17 mouse cellular contexts compared by ENCODE assay signal in genomic region chr4:124395966-124396395, GRCm38 (mm10).
A peak's percentile ranks its signal among the peaks of the same experiment; 100 is the strongest.
DNase-seq lines count a peak whose midpoint lies in the region; ATAC-seq lines count a peak whose summit lies in the region.
"Had no signal": no experiment of that assay in that cellular context is flagged by ENCODE, and none has a peak within 500 bp of the region (broad histone marks: within the 10 kb centered on the region; RNA-seq: fewer than 3 reads in every experiment).

No protein-coding gene starts in this region.

- no peak overlapping the region for H3K4me3 ChIP-seq in intestine, embryonic 14.5 days (ENCODE audit: low read depth, low read length)
- H3K4me3 ChIP-seq in intestine, embryonic 16.5 days (ENCODE audit: low read length), result no peak overlapping the region
- H3K4me3 ChIP-seq: embryonic facial prominence, embryonic 13.5 days; hindbrain, embryonic 10.5 days; hindbrain, embryonic 15.5 days had no signal

- no peak overlapping the region for H3K9ac ChIP-seq in intestine, embryonic 14.5 days (ENCODE audit: low read length)
- H3K9ac ChIP-seq in intestine, embryonic 16.5 days (ENCODE audit: low read depth, low read length), result no peak overlapping the region
- H3K9ac ChIP-seq: embryonic facial prominence, embryonic 13.5 days; hindbrain, embryonic 15.5 days had no signal

- H3K36me3 ChIP-seq in intestine, embryonic 14.5 days (ENCODE audit: control insufficient read depth, insufficient read depth, low read length), result no peaks in the 10 kb centered on the region
- H3K36me3 ChIP-seq in intestine, embryonic 16.5 days (ENCODE audit: control insufficient read depth, insufficient read depth, low read length), result no peaks in the 10 kb centered on the region
- H3K36me3 ChIP-seq: embryonic facial prominence, embryonic 13.5 days; hindbrain, embryonic 10.5 days; hindbrain, embryonic 15.5 days had no signal

- H3K9me3 ChIP-seq in intestine, embryonic 14.5 days (ENCODE audit: control insufficient read depth, low read length), result no peaks in the 10 kb centered on the region
- H3K9me3 ChIP-seq in intestine, embryonic 16.5 days (ENCODE audit: control insufficient read depth, low read length), result no peaks in the 10 kb centered on the region
- H3K9me3 ChIP-seq: embryonic facial prominence, embryonic 13.5 days; hindbrain, embryonic 10.5 days; hindbrain, embryonic 15.5 days had no signal

- H3K4me2 ChIP-seq in intestine, embryonic 14.5 days (ENCODE audit: low read length), result no peak overlapping the region
- no peak overlapping the region for H3K4me2 ChIP-seq in intestine, embryonic 16.5 days (ENCODE audit: low read depth, low read length)
- H3K4me2 ChIP-seq: embryonic facial prominence, embryonic 13.5 days; hindbrain, embryonic 15.5 days had no signal

- WGBS in intestine, embryonic 14.5 days, result 73% methylated on average over 7 of the region's 7 CpGs
- WGBS in intestine, embryonic 16.5 days, result 76% methylated on average over 7 of the region's 7 CpGs

- DNase-seq in heart, adult 11 months, result peak; percentile 93
- no peak for DNase-seq in heart, postnatal 25 days (ENCODE audit: low spot score)
- peak; percentile 48 for DNase-seq in intestine, embryonic 14.5 days (ENCODE audit: low spot score)
- DNase-seq in heart, postnatal 14 days, result peak; percentile 5 to 14
- DNase-seq in layer of hippocampus, adult 11-12 months (ENCODE audit: low spot score), result no peak
- DNase-seq in urinary bladder, postnatal 4 days (ENCODE audit: low spot score in 2 of 2), result no peak
- DNase-seq: adrenal gland, postnatal 25 days; cerebellum, adult 18-20 months; cerebellum, postnatal 36 days; gastrocnemius, postnatal 10 days; kidney, adult 11 months; kidney, adult 9 months had no signal

- intact Hi-C loops in heart, postnatal 25 days (cut with DNase I), result no loop called here
- intact Hi-C loops in heart, postnatal 14 days (cut with DNase I), result no loop called here

- no peak for ATAC-seq in intestine, embryonic 14.5 days (replicated peaks; ENCODE audit: low FRiP score, low TSS enrichment, low read depth)
- ATAC-seq in intestine, embryonic 16.5 days, result no peak

- H3K27me3 ChIP-seq in intestine, embryonic 14.5 days (replicated peaks; ENCODE audit: control insufficient read depth, insufficient read depth, low read length), result no peaks in the 10 kb centered on the region
- no peaks in the 10 kb centered on the region for H3K27me3 ChIP-seq in intestine, embryonic 16.5 days (replicated peaks; ENCODE audit: control insufficient read depth, insufficient read depth, low read length)

- H3K4me1 ChIP-seq in intestine, embryonic 14.5 days (replicated peaks; ENCODE audit: control insufficient read depth, insufficient read depth, low read length), result peaks cover 18% of the 10 kb centered on the region
- peaks cover 4% of the 10 kb centered on the region; the same call in 1 of the 2 replicates for H3K4me1 ChIP-seq in intestine, embryonic 16.5 days (ENCODE audit: control insufficient read depth, insufficient read depth, low read length)

- no peak overlapping the region for H3K27ac ChIP-seq in intestine, embryonic 14.5 days (ENCODE audit: low read depth)
- no peak overlapping the region for H3K27ac ChIP-seq in intestine, embryonic 16.5 days (ENCODE audit: low read length)
- H3K27ac ChIP-seq: embryonic facial prominence, embryonic 13.5 days; hindbrain, embryonic 10.5 days; hindbrain, embryonic 15.5 days; kidney, postnatal 0 days had no signal

Comparison
In these comparisons a context has a peak if more than half of its experiments do, and no peak if none do; other contexts are left out.
1. DNase-seq: peak in heart, adult 11 months (single experiment), intestine, embryonic 14.5 days (single experiment) and heart, postnatal 14 days (2 of 2); none in heart, postnatal 25 days (single experiment), layer of hippocampus, adult 11-12 months (single experiment) and urinary bladder, postnatal 4 days (0 of 2).